Mouse (Mus musculus): ENCODE data around the gene Pctp. TPM values are rescaled to one million over a fixed set of nuclear protein-coding genes. Genes with fewer than 3 reads are reported as not detected.

Gene Pctp
- total RNA-seq, 4 experiments from 2014 or later = 1.5 to 2.8 (median 1.9) TPM

DNA sequence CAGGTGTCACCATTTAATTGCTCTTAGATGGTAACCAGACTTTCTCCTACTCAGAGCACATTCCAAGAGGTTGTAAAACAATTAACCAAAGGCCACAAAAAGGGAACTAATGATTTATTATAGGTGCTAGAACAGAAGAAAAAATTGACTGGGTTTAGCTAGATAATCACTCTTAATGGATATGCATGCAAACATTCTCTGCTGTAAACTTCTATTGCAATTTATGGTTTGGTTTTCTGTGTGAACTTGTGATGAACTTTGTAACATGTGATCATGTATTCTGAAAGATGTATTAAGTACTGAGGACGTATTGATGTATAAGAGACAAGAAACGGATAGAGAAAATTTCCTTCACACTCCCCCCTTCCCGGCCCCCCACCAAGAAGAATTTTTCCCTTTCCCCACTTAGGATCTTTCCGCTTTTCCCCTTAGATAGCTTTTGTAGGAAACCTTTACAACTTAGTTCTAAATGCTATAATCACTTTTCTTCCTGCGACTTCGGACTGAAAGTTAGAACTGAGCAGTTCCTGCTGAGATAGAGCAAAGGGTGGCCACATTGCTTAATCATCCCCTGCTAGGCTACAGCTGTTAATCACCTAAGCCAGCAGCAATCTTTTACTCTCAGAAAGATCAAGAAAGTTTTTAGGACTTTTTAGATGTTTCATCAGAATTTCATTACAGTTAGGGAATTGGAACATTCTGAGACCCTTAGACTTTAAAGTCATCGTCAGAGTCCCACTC lies 5.3 kb upstream of the Pctp start:
- DNase-seq (ENCODE audit: low spot score in 2 of 2) = no peak

DNA sequence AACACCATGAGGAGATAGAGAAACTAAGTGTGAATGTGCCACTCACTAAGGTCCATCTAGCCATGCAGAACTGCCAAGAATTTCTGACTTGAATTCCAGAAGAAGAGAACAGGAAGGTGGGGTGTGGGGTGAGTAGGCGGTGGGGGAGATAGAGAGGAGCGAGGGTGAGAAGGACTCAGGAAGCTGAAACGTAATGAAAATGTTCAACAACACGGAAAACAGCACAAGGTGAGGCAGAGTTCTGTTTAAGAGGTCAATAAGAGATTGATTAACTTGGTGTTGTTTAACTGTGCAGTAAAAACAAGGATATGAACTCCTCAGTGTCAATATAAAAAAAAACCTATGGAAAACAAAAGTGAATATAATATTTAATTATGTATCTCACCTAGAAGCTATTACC lies 3.4 kb upstream of the Pctp start:
- DNase-seq (ENCODE audit: low spot score in 2 of 2) = no peak

DNA sequence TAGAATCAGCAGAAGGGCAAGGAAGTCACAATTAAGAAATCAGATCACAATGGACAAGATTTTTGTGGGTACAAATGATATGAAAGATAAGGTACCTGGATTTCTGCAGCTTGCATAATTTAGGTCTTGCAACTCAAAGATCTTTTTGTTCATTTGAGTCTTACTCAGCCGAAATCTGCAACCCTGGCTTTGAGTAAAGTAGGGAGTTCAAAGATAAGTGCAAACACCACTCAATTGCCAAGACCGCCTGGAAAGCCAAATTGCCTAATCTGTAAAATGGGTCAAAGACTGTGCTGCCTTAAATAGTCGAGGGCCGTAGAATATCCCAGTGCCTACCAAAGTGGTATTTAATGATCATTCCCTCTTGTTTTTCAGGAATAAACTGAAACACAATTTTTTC lies 692 bp upstream of the Pctp start:
- no peak for DNase-seq (ENCODE audit: low spot score in 2 of 2)

DNA sequence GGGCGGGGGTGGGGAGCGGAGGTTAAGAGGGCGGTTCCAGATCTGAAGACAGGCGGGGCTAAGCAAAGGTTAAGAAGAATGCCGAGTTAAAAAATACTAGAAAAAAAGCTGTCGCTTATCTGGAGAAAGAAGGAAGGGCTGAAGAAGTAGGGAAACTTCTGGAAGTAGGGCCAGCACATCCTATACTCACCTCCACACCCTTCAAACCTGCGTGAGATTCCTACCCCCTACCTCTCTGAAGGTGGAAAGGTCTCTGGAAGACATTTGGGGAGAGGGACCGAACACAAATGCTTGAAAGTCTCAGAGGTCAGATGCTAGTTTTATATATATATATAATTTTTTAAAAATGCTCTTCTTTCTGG lies 274 bp upstream of the Pctp start:
- no peak for DNase-seq (ENCODE audit: low spot score in 2 of 2)

DNA sequence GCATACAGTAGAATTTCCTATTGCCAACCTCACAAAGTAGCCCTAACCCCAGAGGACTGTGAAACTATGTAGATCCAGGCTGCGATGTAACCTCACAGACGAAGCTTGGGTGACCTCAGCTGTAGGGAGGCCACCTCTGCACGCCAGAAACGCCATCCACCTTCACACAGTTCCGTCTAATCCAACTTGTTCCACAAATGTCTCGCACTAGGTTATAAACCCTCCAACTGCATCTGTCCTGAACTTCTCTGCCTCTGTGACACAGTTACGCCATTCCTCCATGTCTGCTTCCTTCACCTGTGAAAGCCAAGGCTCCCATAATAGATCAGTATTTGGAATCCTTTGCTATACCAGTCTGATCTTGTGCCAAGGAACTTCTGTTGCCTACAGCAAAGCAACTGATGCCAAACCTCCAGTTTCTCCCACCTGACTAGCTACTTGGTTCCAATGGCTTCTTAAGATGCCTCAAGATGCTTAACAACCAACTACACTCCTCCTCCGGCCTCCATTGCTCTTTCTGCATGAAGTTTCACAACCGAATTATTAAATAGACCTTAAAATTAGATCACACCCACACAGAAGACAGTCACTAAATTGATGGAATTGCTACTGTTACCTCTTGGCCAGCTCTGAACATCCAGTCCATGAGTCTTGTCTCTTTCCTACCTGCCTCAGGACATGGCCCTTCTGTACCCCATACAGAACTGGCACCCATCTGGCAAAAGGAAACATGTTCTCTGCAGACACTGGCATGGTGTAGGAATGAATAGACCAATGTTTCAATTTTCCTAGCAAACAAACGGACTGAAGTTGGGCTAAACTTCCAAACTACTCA lies 1.1 kb downstream of the Pctp start:
- no peak for DNase-seq (ENCODE audit: low spot score in 2 of 2)

DNA sequence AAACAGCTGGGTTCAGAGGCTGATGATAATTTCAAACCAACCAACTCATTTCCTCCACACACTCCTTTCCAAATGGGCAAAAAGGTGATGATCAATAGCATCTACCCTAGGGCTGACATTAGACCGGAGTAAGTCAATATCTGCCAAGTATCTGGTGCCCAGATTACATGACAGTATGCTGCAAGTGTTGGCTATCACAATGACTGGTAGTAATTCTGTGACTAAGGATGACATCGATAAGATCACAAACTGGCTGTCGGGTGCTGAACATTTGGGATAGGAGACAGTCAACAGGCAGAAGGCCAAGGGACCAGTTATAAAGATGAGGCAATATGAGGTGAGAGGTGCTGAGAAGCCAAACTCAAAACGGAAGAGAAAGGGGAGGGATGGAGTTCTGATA lies 2.0 kb downstream of the Pctp start:
- DNase-seq (ENCODE audit: low spot score in 2 of 2) = no peak

DNA sequence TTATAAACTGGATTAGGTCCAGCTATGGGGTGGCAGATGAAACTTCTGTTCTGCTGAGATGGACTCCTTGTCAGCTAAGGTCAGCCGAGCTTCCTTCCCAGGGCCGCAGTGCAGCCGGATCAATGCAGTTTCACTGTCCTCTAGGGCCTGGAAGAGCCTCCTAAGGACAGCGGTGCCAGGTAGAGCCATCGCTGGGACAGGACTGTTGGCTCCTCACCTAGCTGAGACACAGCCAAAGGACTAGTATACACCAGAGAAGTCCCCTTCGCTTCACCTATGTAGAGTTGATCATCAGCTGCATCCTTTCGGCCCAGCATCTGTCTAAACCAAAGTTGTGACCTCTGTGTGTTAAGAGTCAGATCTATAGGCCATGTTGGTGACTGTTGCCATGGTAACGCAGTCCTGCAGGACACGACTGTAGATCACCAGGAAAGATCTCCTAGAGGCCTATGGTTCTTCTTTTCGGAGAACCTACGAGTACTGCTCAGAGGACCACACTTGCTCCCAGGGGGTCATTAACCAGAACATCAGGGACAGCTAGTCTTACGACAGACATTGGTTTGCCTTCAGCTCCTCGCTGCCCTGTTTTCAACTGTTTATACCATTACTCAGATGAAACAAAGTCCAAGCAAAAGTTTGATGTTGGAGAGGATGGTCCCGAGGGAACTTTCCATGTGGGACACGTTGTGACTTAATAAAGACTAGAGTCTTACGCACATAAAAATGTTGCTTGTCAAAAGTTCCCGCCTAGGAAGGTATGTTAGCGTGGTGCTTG lies 3.5 kb downstream of the Pctp start:
- DNase-seq (ENCODE audit: low spot score in 2 of 2) = no peak

DNA sequence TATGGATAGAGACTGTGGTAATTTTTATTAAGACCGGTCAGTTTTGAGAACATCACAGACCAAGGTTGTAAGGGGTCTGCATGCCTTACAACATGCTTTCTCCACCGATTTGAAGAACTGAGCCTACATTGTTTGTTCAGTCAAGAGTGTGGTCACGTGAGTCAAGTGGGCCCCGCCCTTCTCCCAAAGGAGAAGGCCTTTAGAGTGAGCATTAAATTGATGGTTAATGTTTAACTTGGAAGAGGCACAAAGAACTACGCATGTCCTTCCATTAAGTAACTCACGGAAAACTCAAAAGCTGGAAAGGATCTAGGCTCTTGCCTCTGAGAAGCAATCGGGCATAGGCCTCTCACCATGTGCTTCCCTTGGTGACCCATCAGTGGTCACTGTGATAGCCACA lies 5.8 kb downstream of the Pctp start:
- DNase-seq (ENCODE audit: low spot score in 2 of 2) = no peak

DNA sequence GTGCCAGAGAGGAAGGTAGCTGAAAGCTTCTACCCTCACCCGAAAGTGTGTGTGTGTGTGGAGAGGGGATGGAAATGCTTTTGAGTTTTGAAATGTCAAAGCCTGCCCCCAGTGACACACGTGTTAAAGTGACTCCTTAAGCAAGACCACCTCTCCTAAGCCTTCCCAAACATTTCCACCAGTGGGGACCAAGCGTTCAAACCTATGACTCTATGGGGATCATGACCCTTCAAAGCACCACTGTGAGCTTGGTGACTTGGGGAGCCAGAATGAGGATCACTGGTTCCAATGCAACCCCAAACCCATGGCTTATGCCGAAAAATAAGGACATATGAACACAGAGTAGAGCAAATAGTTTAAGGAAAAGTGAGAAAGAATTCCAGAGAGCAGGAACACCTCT lies 6.3 kb downstream of the Pctp start:
- DNase-seq (ENCODE audit: low spot score in 2 of 2) = no peak

DNA sequence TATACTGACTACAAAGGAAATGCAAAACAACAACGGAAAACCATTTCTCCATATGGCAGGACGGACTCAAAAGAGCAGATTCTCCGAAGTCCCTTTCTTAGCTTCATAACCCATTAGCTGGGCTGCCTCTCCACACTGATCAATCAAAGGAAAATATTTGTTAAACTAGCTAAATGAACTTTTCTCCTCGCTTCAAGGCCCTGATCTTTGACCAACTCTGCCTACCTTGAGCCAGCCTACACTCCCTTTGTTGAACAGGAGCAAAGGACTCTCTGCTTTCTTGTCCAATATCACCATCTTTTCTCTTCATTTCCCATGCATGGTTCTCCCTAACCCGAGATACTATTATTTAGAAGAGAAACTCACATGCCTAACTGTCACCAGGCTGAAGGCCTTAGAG lies 7.1 kb downstream of the Pctp start:
- DNase-seq (ENCODE audit: low spot score in 2 of 2) = no peak

DNA sequence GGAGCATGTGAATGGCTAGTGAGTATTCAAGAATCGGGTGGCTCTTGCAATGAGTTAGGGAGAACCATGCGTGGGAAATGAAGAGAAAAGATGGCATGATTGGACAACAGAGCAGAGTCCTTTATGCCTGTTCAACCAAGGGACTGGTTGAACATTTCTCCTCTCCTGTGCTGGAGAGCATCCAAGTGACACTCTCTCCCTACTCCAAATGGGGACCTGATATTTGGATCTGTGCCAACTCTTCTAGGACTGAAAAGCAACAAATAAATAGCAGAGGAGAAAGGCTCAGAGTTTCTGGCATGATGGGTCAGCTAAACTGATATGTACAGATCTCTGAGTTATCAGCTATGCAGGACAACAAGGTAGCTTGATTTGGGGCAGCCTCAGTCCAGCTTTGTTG lies 8.0 kb downstream of the Pctp start:
- DNase-seq (ENCODE audit: low spot score in 2 of 2) = no peak

DNA sequence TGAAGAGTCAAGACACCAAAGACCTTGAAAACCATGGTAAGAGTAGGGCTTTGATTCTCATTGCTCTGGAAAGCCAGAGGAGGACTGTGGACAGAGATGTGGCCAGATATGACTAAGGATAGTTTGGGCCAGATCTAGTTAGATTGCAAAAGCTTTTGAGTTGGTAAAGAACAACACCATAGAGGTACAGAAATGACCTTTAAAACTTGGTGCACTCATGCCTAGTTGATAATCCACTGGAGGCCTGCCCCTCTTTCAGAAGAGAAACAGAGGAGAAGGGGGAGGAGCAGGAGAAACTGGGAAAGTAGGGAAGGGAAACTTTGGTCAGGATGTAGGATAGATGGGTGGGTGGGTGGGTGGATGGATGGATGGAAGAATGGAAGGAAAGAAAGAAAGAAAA lies 11.0 kb downstream of the Pctp start:
- no peak for DNase-seq (ENCODE audit: low spot score in 2 of 2)

DNA sequence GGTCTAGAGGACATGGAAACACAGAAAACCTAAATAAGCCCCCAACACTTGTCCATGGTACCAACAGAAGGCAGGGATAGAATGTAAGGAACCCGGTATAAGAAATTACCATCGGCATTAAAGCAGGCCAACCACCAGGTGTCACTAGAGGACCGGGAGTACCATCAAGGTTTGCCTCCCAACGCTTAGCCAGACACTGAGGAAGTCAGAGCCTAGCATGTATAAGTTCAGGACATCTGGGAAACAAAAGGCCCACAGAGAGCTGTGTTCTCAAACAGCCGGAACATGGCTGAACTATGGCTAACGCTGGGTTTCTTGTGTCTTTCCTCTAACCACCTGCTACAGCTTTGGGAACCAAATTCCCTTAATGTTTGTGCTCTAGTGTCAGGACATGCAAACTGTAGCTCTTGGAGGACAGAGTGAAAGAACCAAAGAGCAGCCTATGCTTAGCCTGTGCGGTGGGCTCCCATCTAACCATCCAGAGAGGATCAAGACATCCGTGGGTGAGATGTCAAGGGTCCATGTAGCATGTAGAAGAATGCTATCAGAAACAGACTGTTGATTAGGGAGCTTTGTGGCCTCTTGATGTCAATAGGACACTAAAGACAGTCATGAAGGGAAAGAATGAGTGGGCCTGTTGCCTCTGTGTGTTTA lies 13.6 kb downstream of the Pctp start:
- DNase-seq (ENCODE audit: low spot score in 2 of 2) = peak in 1 of 2 experiments; percentile 56

DNA sequence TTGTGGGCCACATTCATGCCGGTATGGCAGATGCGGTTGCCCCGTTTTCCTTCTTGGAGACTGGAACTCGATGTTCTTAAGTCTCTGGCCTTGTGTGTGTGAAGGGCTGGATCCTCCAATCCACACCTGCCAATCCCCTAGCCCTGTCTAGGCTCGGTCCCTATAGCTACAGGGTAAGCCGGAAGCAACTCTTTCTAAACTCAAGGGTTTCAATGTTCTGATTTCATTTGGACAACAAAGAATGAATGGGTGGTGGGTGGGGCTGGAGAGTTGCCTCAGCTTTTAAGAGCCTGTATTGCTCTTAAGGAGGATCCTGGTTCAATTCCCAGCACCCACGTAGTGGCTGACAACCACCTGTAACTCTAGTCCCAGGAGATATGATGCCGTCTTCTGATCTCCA lies 16.2 kb downstream of the Pctp start:
- DNase-seq (ENCODE audit: low spot score in 2 of 2) = no peak

DNA sequence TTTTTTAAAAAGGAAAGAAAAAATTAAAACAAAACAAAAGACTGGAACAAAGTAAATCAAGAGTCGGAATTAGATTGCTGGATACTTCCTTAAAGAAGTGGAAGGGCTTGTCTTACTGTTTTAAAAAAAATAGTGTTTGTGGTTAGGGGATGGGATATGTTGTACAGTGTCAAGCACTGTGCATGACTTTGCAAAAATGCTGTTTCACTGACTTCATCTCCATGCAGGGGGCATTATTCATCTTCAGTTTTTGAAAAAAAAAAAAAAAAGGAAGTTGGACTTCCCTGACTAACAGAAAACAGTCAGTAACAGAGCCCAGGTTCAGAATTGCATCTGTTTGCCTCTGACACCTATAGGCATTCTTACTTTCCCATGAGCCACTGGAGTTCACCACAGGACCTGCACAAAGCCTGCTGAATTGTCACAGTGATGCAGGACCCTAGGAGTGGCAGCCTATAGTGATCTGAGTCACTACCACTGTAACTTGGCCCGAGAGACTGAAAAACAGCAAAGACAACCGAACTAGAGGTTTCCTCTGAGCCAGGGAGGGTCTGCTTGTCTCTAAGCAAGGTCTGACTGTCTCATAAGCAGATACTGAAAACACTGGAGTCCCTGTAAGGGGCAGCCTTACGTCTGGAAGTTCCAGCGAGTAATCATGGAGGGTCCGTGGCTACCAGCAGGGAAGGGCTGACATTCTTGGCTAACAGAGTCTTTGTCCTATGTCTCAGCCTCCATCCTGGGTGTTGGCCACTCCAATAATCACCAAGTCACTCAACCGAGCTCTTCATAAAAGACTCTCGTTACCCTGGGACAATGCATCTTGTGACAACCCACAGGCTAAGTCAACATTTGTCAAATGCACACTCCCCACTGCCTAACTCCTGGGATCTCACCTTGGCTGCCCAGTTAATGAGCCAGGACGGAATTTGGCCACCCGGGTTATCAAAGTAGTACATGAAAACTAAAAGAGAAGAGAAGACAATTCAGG lies 17.2 kb downstream of the Pctp start:
- DNase-seq (ENCODE audit: low spot score in 2 of 2) = no peak

DNA sequence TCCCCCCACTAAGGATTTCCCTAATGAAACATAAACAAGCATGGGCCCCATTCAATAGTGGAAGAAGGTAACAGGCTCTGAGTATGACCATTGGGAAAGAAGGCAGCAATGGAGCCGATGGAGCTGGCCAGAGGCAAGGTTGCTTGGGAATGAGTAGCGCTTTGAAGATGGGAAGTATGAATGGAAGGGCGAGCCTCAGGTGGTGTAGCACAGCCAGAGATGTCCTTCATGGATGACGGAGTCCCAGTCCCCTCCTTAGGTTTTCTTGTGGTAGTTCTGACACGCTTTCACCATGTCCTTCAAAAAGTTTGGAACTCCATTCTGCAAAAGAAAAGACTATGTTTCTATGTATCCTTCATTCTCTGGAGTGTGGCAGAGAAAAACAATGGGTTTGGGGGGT lies 18.3 kb downstream of the Pctp start:
- no peak for DNase-seq (ENCODE audit: low spot score in 2 of 2)

DNA sequence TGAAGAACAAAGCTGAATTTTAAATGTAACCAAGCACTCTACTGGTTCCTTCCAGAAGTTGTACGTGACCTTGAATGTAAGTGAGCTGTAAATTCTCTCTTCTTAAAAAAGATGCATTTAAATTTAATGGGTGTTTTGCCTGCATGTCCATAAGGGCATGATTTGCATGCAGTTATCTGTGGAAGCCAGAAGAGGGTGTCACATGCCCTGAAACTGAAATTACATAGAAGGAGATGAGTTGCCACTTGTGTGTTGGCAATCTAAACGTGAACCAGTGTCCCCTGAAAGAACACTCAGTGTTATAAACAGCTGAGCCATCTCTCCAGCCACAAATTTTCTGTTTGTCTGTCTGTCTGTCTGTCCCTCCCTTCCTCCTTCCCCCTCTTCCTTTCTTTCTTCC lies 19.8 kb downstream of the Pctp start:
- DNase-seq (ENCODE audit: low spot score in 2 of 2) = no peak

DNA sequence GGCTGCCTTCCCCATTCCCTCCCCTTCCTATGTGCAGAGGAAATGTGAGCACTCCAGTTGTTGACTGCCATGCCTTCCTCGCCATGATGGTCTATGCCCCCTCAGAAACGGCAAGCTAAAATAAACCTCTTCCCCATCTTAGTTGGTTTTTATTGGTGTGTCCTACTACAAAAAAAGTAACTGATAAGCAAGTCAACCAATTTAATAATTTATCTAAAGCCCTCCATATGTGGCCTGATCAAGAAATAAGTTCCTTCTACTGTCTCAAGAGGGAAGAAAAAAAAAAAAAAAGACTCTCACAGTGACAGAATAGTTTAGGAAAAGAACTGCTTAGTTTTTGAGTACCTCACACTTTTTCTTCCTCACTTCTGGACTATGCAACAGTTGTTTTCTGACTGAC lies 22.6 kb downstream of the Pctp start:
- no peak for DNase-seq (ENCODE audit: low spot score in 2 of 2)

DNA sequence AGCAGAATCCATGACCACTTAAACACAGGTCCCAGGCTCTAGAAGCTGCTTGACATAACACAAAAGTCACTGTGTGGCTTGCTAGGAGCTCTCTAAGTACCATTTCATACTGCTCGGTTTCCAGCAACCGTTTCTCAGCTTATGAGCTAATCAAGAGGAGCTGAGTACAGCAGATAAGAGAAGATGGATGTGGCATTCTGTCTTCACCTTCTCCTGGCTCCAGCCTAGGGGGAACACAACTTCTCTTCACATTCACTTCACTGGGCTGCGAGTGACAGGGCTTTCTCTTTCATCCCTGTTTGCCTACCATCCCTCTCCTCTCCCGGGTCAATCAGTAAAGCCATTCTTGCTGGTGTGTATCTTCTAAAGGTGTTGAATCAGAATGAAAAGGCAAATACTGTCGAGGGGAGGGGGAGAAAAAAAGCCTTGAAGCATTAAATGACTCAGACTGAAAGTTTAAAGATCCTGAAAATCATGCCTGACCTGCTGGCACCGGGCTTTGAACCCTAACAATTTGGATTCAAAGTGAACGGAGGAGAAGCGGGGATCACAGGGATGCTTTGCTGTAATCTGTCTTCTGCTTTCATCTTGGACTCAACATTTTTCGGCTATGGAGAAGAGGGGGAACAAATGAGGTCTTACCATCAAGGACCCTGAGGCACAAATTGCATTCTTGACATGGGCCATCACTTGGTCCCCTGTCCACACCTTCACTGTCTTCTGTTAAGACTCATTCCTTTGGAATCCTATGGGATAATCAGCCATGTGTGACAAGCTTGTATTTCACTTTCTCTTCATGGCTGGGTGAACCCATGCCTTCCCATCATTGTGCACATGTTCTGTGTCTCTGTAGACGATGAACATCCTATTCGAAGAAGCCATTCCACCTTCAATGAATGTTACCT lies 23.5 kb downstream of the Pctp start:
- no peak for DNase-seq (ENCODE audit: low spot score in 2 of 2)
